Mouse (Mus musculus) right cerebral cortex, postnatal 36 days (tissue): ENCODE results near the gene Agbl4.

ENCODE experiments used
- DNase-seq, 2 experiments: peaks; one replicate each; pipeline ENCODE4 v3.0.0; 2022; ENCODE audit warnings: low spot score in 2 of 2, mixed read lengths in 1 of 2

Agbl4 gene

DNA sequence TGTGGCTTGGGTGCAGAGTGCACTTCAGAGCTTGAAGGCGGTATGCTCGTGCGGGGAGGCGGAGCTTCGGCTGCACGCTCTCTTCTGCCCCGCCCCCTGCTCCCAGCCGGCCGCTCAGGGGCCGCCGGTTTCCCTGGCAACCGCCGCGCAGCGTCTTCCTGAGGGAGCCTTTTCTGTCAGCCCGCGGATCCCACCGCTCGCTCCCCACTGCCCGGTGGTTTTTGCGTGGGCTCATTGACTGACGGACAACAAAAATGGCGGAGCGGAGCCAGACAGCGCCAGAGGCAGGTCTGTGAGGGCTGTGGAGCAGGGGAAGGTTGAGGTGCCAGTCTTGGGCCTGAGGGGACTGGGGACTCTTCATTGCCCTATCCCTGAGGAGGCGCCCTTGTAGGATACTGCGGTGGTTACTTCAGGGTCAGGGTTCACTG lies at the start of gene Agbl4:
Agbl4 (plus strand) TSS at position 44 of the 428 bp plus-strand sequence.
- DNase-seq: peak; percentile 65 to 75

DNA sequence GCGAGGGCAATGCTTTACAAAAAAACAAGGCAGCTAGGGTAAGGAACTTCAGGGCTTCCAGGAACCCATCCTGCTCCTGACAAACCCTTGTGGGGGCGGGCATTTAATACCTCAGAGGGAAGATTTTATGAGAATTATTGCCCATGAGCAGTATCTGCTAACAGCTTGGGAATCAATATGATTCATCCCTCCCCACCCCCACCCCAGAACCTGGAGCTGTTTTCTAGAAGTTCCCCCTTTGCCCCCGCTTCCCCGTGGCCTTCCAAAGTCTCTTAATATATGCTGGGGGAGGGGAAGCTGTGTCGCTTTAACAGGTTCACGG lies 46.6 kb upstream of the Agbl4 start:
- DNase-seq: peak in 1 of 2 experiments; percentile 1

DNA sequence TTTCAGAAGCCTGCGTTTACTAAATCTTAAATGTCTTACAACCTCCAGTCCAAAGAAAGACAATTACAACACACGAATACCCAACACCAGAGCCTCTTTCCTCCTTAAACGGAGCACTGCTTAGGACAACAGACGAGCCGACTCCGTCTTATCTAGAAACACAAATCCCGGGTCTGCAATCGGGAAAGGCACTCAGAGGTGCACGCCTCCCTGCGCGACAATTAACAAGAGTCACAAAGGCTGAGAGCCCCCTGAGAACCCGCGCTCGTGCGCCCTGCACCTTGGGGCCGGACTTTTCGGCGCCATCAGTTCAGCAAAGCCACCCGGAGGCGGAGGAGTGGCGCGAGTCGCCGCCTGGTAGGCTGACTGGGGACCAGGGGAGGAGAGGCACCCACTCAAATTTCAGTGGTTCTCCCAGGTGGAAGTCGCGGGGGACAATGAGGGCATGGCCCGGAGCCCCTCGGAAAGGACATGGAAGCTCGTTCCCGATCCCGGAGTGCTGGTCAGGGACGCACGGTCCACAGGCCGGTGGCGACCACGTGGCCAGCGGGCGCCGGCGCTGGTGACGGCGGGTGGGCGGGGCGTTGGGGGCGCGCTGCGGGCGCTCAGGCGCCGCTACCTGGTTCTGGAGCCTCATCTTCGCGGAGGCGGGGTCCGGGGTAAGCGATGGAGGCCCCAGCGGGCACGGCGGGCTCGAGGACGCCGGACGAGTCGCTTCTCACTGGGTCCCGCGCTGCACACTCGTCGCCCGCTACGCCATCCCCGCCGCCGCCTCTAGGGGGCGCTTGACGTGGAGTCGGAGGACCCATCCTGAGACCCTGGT lies 46.1 kb upstream of the Agbl4 start, which contains the start of gene Elavl4:
Elavl4 (minus strand) TSS at position 732 of the 823 bp plus-strand sequence.
- DNase-seq: peak; percentile 44 to 60

DNA sequence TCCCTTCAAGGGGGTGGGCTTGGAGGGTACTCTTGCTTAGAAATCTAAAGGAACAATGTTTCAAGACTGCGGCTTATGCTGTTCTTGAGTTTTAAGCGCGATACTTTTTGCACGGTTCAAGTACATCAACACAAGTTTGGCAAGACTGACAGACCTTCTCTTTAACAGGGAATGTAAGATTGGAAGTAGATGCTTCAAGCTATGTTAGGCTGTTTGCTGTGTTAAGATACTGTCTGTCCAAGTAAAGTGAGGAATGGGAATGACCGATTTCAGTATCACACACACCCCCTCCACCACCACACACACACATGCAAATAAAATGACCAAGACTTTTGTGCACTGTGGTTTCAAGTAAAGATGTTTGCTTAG lies 45.5 kb upstream of the Agbl4 start:
- no peak for DNase-seq

DNA sequence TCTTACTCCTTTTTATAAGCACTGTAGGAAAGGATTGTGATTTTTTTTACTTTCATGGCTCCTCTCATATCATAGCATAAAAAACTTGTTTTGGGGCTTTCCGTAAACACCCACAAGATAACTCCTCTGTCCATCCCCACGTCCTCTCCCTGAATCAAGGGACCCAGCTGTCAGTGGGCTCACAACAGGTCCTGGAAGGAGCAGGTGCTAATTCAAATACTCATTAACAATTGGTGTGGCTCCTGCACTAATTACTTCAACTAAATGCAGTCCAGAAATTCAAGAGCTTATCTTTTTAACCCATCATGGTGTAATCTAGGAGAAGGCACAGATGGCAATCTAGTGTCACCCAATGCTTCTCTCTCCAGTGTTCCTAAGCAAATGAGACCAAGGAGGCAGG lies 36.9 kb upstream of the Agbl4 start:
- no peak for DNase-seq

DNA sequence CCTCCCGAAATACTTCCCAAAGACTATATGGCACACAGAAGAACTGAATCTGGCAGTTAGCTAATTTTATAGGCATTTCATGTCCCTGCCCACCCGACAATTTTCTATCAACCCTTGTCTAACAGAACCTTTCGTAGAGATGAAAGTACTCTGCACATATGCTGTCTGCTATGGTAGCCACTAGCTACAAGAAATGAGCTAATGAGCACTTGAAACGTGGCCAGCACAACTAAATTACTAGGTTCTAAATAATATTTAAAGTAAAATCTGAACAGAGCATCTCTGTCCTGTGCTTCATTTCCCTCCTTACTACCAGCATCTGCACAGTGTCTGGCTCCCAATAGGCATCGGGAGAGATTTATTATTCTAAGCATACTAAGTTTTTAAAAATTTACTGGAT lies 1.2 kb upstream of the Agbl4 start:
- DNase-seq: no peak

DNA sequence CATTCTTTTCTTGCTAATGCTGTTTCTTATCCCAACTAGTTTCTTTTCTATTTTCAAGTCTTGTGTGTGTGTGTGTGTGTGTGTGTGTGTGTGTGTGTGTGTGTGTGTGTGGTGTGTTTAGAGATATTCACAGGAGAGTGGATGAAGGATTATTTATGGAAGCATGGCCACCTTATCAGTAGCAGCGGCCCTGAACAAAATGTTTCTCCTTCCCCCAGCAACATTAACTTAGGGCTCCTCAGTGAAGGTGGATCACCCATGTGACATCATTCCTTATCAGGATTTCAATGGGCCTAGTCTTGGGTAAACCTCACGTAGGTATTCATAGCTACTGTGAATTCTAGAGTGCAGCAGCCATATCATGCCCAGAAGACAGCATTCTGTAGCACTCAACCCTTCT lies 22.8 kb downstream of the Agbl4 start:
- DNase-seq: no peak

DNA sequence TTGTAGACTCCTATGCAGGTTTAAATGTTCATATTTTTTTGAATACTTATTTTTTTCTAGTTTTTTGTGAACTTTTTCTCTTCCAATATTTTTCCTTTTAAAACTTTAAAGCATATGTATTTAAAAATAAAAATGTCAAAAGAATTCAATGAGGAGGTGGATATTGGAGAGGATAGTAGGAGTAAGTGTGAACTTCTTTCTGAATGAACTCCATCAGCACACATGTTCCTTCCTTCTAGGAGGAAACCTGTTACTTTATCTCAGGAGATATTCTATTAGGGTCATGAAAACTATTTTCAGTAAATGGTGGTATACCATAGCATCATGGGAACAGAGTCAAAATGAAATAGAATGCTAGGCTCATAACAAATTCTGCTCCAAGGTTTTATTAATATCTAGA lies 30.2 kb downstream of the Agbl4 start:
- DNase-seq: no peak

DNA sequence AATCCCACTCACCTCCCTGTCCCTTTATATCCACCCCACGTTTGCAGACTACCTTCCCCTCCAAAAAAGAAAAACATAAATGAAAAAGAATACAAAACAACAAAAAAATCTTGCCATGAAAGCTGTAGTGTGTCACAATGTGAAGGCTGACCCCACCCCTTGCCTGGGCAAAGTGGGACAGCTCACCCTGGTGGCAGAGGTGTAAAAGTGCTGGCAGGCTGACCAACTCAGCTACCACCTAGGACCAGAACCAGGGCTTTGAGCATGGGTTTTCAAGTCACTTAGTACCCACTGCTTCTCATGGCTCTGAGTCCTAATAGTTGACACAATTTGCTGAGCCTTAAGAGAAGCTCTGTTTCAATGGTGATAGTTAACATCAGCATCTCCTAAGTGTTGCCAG lies 96.9 kb downstream of the Agbl4 start:
- no peak for DNase-seq

DNA sequence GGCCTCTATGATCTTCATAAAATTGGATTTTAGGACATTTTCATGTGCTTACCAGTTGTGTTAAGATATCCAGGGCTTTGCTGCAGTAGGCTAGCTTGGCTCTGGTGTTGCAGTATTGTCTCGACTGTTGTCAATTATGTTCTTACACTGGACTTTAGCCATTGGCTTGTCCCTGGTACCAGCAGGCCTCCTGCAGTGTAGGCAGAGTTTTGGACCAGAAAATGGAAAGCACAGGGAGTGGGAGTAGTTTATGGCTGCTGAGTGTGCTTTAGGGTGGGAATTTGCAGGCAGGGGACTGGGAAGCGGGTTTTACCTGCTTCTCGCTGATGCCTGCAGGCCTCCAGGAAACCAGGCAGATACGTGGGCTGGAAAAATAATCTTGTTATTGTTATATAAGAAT lies 132.3 kb downstream of the Agbl4 start:
- DNase-seq: peak in 1 of 2 experiments; percentile 17

DNA sequence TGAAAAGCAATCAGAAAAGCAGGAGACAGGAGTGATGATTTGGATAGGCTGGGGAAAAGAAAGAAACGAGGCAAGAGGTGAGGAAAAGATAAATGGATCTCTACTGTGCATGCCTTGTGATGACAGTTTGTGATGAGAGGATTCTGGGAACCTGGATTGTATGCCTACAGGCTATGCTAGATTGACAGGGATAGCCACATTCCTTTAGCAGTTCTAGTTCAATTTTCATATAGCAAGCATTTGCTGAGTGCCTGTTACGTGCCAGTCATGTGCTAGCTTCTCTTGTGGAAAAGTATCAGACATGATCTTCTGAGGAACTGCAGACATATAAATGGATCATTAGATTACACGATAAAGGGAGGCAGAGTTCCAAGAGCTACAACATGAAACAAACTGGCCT lies 151.8 kb downstream of the Agbl4 start:
- DNase-seq: no peak

DNA sequence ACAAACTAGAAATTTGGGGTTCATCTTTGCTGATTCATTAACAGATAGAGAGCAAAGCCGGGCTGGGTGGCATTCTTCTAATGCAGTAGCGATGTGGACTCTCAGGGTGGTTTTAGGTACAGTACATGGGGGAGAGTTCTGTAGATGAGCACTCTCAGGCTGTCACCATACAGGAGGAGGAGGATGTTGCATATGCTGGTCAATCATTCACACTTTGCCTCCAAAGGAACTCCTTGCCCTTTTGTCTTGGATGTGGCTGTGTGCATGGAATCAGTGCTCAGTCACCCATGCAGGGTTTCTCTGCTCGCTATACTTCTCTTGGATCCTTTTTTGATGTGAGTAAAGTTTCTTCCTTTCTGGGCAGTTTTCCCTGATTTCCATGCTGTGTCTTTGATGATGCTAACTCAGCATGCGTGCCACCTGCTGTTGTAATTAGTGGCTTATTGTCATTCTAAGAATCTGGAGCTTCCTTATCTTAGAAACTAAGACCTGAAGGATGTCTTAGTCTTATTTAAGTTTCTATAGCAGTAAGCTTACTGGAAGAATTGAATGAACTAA lies 200.3 kb downstream of the Agbl4 start:
- no peak for DNase-seq

DNA sequence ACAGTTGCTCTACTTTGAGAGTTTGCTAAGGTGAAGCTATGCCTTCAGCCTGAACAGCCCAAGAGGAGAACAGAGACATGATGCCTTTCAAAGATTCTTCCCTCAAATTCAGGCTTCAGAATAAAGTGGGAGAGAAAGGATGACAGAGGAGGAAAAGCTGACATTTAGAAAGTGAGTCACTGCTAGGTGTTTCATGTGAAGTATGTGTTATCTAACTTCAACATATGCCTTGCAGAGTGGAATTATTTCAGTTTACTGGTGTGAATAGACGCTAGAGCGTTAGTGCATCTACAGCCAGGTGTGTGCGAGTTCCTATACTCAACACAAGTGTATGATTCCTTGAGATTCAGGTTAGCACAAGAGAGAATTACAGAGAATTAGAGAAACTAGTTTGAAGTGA lies 244.0 kb downstream of the Agbl4 start:
- DNase-seq: no peak

DNA sequence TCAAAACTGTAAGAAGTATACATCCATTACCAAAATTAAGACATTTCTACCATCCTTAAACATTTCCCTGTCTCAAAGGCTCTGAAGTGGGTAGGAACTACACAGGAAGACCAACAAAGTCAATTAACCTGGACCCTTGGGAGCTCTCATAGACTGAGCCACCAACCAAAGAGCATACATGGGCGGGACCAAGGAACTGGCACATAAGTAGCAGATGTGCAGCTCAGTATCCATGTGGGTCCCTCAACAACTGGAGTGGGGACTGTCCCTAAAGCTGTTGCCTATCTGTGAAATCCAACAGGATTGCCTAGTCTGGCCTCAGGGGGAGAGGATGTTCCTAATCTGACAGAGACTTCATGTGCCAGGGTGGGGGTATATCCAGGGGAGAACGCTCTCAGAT lies 265.5 kb downstream of the Agbl4 start:
- DNase-seq: no peak

DNA sequence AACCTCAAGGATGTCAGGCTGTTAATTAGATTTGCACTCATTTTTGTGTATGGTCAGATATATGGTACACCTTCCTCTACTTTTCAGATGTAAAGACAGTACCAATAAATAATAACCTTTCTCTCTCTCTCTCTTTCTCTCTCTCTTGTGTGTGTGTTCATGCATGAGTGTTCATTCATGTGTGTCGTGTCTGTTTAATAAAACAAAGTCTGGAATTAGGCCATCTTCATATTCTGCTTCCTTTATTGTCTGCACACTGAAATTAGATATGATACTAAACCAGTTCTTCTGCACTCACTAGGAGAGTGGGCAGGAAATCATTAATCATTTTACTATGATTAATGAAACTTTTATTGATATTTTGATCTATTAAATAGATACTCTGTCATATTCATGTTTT lies 276.7 kb downstream of the Agbl4 start:
- DNase-seq: no peak

DNA sequence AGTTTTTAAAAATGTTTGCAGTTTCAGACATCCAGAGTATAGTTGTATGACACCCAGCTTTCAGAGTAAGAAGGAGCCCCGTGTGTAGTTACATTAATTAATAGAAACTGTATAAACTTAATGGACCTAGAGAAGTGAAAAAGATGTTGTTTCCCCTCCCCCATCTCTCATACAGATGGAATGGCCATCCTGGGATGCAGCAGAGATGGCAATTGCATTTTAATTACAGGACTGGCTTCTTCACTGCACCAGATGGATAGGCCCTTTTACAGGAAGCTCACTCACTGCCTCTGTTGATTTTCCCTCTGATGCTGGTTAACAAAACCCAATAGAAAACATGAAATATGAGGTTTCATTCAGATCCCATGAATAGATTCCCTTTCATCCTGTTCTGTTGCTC lies 337.7 kb downstream of the Agbl4 start:
- no peak for DNase-seq

DNA sequence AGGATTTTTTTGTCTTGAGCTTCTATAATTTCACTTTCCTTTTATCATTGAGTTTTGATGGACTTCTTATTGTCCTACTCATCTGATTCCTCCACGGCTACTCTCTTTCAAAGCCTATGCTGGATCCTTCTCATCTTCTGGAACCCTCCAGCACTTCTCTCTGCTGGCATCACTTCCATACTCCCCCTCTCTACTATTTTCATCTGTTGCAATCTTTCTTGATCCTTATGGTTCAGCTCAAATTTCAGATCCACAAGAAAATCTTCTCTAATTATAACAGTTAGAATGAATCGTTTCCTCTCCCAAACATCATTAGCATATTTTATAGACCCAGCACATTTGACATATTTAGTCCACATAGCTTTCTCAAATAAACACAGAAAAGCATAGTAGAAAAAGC lies 360.5 kb downstream of the Agbl4 start:
- peak in 1 of 2 experiments; percentile 7 for DNase-seq

DNA sequence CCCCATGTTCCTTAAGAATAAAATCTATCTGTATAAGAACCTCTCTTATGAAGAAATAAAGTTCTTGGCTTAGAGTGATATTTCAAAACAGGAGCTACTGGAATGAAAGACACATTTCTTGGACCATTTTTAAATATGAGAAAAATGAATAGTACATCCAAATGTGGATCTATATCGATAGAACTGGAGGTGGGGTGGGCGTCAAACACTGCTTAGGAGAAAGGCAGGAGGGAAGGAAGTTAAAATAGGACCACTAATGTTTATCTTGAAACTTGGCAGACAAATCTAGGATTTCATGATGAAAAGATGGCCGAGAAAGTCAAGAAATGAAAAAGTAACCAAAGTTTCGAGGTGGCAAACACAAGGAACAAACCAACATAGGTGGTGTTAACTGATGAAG lies 391.1 kb downstream of the Agbl4 start:
- DNase-seq: no peak

DNA sequence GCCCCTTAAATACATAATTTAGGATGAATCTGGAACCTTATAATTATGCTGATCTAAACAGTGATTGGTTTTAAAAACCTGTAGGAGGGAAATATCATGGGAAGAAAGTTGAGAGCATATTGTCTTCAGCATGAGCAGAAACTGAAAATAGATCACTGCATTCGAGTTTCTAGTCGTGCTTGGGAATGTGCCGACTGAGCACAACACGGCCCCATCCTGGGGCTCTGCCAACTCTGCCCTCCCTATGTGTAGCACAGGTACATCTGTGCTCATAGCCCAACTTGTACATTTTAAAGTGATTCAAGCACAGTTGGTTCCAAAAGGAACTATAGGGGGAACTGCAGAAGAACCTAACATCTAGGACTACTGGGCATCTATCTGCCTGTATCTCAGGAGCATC lies 402.4 kb downstream of the Agbl4 start:
- peak; percentile 61 to 79 for DNase-seq

DNA sequence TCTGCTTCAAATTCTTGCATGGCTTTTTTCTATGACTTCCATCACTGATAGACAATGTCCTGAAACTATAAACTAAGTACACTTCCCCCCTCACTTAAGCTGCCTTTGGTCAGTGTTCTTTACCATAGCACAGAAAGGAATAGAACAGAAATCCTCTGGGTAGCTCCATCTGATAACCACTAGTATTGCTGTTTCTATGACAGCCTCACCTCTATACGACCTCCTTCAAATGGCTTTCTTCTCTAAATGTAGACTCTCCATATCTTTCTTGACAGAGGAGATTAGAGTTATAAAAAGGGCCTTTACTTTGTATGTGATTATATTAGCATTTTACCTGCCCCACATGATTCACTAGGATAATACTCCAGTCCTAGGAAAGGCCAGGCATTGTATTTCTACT lies 413.5 kb downstream of the Agbl4 start:
- DNase-seq: no peak

DNA sequence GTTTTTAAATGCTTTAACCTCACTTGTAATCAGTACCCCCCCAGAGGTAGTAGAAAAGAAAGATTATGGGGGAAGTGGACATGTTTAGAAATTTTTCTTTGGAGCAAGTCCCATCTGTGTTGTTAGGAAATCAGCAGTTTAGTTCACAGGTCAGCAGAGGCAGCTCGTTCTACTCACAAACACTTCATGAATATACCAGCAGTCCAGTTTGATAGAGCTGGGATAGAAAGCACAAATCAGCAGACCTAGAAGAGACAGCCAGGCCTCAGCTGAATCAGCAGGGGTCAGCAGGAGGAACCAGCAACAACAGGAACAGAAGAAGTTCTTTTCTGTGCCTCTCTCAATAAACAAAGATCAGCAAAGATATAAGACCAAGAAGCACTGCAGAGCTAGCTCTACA lies 435.3 kb downstream of the Agbl4 start:
- DNase-seq: no peak

DNA sequence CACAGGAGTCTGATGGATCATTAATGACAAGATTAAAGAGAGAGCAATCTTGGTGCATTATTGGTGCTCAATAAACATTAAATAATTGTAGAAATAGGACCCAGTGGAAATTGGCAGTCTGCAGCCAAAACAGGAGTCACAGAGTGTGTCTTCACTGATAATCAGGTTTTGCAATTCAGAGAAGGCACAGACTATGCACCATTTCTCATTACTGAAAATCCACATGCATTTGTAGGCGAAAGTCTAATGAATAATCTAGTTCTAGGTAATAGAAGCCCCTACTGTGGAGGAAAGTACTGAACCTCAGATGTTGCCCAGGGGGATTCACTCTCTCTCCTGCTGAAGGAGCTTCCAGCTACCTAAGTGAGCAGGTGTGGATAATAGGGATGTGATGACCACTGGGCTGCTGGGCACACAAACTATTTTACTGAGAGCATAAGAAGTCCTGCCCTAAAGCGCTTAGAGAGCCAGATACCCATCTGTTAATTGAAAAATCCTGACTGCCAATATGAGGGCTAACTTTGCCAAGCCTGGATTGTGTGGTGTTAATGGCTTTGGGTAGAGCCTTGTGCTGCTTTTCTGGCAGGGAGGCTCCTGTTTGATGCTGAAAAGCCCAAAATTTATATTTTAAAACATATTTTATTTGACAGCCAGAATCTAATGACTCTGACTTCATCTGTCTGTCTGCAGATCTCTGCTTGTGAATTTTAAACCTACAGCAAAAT lies 482.4 kb downstream of the Agbl4 start:
- DNase-seq: no peak

DNA sequence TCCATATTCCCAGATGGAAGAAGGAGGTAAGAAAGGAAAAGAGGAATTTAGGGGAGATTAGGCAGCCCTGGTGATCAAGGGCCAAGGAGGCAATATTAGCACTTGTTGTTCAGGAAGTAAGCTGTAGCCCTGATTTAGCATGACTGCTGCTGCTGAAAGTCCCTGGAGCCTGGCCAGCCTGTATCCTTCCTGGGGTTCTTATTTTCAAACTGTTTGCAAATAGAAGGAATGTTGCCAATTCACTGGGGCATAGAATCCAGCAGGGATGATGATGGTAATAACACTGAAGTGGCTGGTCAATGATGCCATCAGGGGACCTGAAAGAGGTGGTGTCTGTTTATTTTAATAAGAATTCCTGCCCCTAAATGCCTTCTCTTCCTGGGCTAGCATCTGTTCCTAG lies 518.6 kb downstream of the Agbl4 start:
- DNase-seq: peak; percentile 7 to 8
